Mouse (Mus musculus): Measurements from ENCODE around the gene Gm19345.

Gene Gm19345

DNA sequence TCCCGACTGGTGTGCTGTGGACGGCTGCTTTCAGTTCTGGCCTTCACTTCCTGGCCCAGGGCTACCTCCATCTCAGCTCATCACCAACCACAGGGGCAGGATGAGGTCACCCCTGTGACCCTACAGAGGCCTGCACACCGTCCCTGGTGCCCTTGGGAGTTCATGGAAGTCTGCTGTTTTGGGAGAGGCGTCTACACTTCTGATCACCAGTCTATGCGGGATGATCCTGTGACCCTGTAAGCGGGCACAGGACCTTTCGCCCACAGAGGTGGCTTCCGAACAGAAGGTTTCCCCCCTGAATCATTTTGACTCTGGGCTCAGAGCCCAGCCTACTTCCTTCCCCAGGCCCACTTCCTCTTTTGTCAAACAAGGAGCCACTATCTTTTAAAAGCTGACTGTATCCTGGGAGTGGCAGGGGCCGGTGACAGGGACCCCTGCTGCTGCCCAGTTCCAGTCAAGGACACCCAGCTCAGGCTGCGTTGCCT is 19.4 kb downstream of the Gm19345 start:
- DNase-seq (ENCODE audit: low read depth, low spot score) = peak; percentile 62

DNA sequence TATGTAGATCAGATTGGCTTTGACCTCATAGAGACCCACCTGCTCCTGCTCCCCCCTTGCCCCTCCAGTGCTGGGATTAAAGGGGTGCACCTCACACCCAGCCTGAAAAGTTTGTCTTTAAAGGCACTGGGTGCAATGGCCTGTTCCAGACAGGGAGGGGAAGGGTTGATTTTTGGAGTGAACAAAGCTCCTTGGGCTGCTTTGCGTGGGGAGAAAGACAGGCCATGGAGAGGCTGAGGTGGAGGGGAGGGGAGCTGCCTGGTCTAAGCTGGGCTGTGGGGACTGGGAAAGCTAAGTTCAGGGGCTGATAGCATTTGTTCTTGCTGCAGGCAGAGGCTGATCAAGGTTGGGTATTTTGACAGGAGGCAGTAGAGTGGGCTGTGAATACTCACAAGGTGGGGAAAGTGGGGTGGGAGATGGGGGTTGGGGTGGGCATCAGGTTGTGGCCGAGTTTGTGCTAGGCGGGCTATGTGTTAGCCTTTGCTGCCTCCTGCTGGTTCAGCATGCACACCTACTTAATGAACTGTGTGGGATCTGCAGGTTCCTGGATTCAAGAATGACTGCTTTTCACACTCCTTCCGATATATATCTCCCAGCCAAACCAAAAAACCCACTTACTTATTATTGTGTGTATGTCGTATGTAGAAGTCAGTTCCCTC is 20.3 kb downstream of the Gm19345 start:
- DNase-seq (ENCODE audit: low read depth, low spot score) = peak; percentile 81

DNA sequence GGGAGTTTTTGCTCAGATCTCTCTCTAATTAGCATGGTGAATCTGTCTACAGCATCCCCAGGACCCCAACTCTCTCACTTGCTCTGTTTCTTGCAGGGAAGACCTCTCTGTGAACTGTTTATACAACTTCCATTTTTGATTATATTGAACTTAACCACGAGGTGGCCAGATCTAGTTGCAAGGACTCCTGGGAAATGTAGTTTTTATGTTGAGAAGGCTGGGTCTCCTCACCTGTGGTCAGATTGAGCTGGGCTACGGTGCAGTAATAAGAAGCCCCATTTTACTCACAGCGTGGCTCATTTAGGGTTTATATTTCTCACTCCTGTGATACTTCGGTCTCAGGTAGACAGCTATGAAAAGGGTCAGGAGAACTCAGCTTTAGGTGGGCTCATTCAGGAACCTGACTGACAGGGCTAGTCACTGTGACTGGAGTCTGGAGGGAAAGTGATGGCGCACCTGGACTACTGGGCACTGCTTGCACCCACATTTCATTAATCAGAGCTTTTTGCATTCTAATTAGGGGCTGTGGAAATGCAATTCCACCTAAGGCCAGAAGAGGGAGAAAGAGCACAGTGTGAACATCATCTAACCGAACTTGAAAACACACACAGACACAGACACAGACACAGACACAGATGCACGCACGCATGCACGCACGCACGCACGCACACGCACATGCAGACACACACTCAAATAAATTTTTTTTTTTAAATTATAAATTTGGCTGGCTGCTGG is 24.3 kb downstream of the Gm19345 start:
- peak; percentile 81 for DNase-seq (ENCODE audit: low read depth, low spot score)

DNA sequence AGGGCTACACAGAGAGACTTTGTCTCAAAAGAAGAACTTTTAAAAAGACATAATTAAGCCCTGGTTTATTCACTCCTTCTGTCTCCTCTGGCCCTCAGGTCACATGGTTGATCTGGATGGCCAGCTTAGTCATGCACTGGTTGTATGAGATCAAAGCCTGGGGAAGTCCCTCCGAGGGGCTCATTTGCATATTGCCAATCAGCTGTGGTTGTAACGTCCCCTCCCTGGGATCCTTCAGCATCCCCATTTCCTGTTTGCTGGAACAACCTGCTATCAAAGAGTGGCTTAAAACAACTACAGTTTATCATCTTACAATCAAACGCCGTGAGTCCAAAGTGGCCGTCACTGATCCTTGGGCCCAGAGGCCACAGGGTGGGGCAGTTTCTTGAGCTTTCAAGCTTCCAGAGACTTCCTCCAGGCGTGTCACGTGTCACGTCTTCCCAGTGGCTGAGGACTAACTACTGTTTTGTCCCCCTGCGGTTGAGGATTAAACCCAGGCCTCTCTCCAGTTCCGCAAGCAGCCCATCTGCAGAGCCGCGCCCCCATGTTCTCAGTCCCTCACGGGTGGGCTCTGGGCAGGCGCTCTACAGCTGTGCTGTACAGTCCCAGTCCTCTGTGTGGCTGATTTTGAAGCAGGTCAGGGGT is 25.1 kb downstream of the Gm19345 start:
- DNase-seq (ENCODE audit: low read depth, low spot score) = peak; percentile 82

DNA sequence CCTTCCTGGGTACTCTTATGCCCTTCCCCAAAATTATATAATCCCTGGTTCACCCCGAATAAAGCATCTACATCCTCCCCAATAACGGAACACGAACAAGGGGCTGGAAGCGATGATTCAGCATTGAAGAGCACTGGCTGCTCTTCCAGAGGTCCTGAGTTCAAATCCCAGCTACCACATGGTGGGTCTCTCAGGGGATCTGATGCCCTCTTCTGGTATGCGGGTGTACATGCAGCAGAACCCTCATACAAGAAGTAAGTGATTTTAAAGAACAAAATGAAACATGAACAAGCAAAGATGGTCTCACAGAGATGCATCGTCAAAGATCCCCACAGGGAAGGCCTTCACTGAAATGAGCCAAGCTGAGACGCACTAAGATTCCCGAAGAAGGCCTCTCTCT is 29.0 kb downstream of the Gm19345 start:
- DNase-seq (ENCODE audit: low read depth, low spot score) = no peak

DNA sequence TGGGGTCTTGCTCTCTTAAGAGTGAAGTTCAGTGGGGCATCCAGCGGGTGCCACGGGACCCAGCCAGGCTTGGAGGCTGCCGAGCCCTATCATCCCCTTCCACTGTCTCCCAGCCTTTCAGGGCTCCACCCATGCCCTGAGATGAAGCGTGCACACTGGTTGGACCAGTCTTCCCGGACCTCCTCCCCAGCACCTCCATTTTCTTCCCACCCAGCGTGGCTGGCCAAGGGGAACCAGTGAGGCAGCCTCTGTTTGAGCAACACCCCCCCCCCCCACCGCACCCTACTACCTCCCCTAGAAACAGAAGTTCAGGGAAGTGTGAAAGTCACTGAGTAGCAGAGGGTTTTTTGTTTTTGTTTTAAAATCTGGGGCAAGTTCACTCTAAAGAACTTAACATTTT is 36.0 kb downstream of the Gm19345 start, which contains the start of gene Ceacam19:
Gene Ceacam19 (minus strand): TSS at position 117 of the 400 bp plus-strand sequence.
- no peak for DNase-seq (ENCODE audit: low read depth, low spot score)

DNA sequence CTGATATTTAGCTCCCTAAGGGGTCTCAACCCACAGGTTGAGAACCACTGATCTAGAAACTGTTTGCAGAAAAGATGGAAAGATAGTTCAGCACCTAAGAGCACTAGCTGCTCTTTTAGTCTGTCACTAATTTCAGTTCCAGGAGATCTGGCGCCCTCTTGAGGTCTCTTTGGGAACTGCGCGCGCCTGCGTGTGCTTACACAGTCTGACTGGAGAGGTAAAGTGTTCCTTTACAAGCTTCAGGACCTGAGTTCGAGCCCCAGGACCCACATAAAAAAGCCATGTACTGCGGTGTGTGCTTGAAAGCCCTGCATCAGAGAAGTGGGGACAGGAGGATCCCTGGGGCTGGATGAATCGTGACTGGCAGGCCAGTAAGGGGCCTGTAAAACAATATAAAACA is 38.1 kb downstream of the Gm19345 start:
- no peak for DNase-seq (ENCODE audit: low read depth, low spot score)

Measured in ES-CJ7 (cell line).